Mouse (Mus musculus) olfactory bulb, adult 2 months (tissue): ENCODE data around the gene Ino80d. TPM values are rescaled to one million over a fixed set of nuclear protein-coding genes. Genes with fewer than 3 reads are reported as not detected.
"Not testable (repeated sequence)": the region's sequence is repeated elsewhere in the genome, so short reads cannot be mapped to it uniquely, and the experiment has no call there.

Experiments used
- H3K27ac ChIP-seq: fragments of 200-500 bp; 2 replicates; pipeline ENCODE4 v1.5.1; 2012; ENCODE audit warnings: low read depth, low read length; ENCODE audit not compliant: insufficient read depth
- H3K4me1 ChIP-seq: fragments of 200-500 bp; 2 replicates; pipeline ENCODE4 v1.6.1; 2012; ENCODE audit warnings: low read length; ENCODE audit not compliant: control insufficient read depth, insufficient read depth
- H3K4me3 ChIP-seq: fragments of 200-500 bp; 2 replicates; pipeline ENCODE4 v1.5.1; 2012; ENCODE audit warnings: mild to moderate bottlenecking, low read depth, low read length, moderate library complexity; ENCODE audit not compliant: insufficient read depth
- CTCF ChIP-seq: fragments of 200-500 bp; IDR thresholded peaks from 2 replicates; pipeline ENCODE4 v1.5.1; 2012; ENCODE audit warnings: low read depth, mild to moderate bottlenecking, low read length, moderate library complexity; ENCODE audit not compliant: insufficient read depth
- POLR2A ChIP-seq: fragments of 200-500 bp; IDR thresholded peaks from 2 replicates; pipeline ENCODE4 v1.6.1; 2012; ENCODE audit warnings: mild to moderate bottlenecking, low read depth, low read length, moderate library complexity; ENCODE audit not compliant: insufficient read depth
- WGBS: fragments of 180-500 bp; shearing (Covaris S2); methylation state at CpG from one replicate; pipeline ENCODE4 v1.1.7; 2018; 5-methylcytosine and 5-hydroxymethylcytosine counted together
- polyA plus RNA-seq: library from polyadenylated mRNA; stranded (reverse); fragments of >200 nt; gene quantifications from 2 replicates; pipeline ENCODE4 v1.2.4, GENCODE M21; 2012; ENCODE audit warnings: low replicate concordance; ENCODE audit not compliant: missing spikeins, insufficient read depth, insufficient read length

Gene Ino80d
- not detected in 2 replicates for polyA plus RNA-seq

DNA sequence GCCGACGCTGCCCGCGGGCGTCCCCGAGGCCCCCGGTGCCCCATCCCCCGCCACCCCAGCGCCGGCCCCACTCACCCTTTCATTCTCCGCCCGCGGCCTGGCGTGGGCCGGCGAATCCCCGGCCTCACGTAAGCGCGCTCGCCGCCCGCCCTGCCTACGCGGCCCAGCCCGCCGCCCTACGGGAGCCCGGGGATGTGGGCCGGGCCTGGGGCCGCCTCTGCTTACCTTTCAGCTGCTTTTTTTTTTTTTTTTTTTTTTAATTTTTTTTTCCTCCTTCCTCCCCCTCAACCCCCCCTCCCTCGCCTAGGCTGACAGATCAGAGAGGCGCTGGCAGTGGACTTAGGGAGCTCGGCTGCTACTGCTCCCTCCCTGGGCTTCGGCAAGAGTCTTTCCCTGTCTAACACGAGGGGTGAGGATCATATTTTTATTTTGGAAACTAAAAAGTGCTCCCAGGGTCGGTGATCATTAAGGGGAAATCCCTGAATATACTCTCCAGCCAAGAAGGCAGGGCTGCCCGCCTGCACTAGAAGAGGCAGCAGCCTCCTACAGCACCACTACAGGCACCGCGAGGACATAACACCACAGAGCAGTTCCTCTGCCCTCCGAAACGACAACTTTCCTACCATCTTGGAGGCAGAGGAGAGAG lies at the start of gene Ino80d:
Gene Ino80d, minus strand, starts transcription at position 532 of the 646 bp plus-strand sequence.
- Histone ChIP-seq H3K27ac (peak within 1 kb of the TSS; percentile 98), H3K4me1 (peaks cover 11% of the 10 kb centered on the region), H3K4me3 (peak within 1 kb of the TSS; percentile 75)
- under 1% methylated on average over 42 of the region's 42 CpGs for WGBS
- peak; percentile 21; the same call in 1 of the 2 replicates for TF ChIP-seq POLR2A
- peak; percentile 18; the same call in 1 of the 2 replicates for TF ChIP-seq CTCF

GRCm38 (mm10) chr1:63140231-63140630 lies 25.8 kb upstream of the Ino80d start:
- Histone ChIP-seq H3K27ac (no peak overlapping the region), H3K4me1 (no peaks in the 10 kb centered on the region), H3K4me3 (no peak overlapping the region)
- no peak for TF ChIP-seq POLR2A
- no peak for TF ChIP-seq CTCF
- 96% methylated on average over 13 of the region's 13 CpGs for WGBS

GRCm38 (mm10) chr1:63138586-63138985 lies 24.1 kb upstream of the Ino80d start:
- not testable (repeated sequence) for H3K4me1 ChIP-seq, H3K4me3 ChIP-seq, H3K27ac ChIP-seq
- WGBS: 97% methylated on average over 1 of the region's 1 CpGs

- Histone ChIP-seq H3K27ac (no peak overlapping the region), H3K4me3 (no peak overlapping the region), H3K4me1 (no peaks in the 10 kb centered on the region)
- TF ChIP-seq POLR2A (no peak), CTCF (no peak)
- 71% methylated on average over 2 of the region's 2 CpGs for WGBS
These were observed 23.5 kb upstream of the Ino80d start for GRCm38 (mm10) chr1:63137971-63138370.

- 86% methylated on average over 3 of the region's 3 CpGs for WGBS
- TF ChIP-seq CTCF (no peak), POLR2A (no peak)
These were observed 20.1 kb upstream of the Ino80d start for GRCm38 (mm10) chr1:63134530-63134929.

GRCm38 (mm10) chr1:63131766-63132165 lies 17.3 kb upstream of the Ino80d start:
- Histone ChIP-seq H3K4me3 (no peak overlapping the region), H3K27ac (no peak overlapping the region), H3K4me1 (no peaks in the 10 kb centered on the region; the same call in 1 of the 2 replicates)
- WGBS: 92% methylated on average over 11 of the region's 11 CpGs
- no peak for TF ChIP-seq POLR2A
- TF ChIP-seq CTCF: no peak

More at GRCm38 (mm10) chr1:63134530-63134929, 20.1 kb upstream of the Ino80d start:
- H3K27ac ChIP-seq: no peak overlapping the region
- no peak overlapping the region for H3K4me3 ChIP-seq
- no peaks in the 10 kb centered on the region; the same call in 1 of the 2 replicates for H3K4me1 ChIP-seq

GRCm38 (mm10) chr1:63130883-63131282 lies 16.4 kb upstream of the Ino80d start:
- TF ChIP-seq CTCF (no peak), POLR2A (no peak)
- WGBS: 92% methylated on average over 2 of the region's 2 CpGs
- Histone ChIP-seq H3K27ac (no peak overlapping the region), H3K4me3 (no peak overlapping the region), H3K4me1 (no peaks in the 10 kb centered on the region; the same call in 1 of the 2 replicates)

GRCm38 (mm10) chr1:63129857-63130690 lies 15.6 kb upstream of the Ino80d start:
- no peak overlapping the region for H3K4me3 ChIP-seq
- no peak for TF ChIP-seq CTCF
- TF ChIP-seq POLR2A: no peak

GRCm38 (mm10) chr1:63129273-63129672 lies 14.8 kb upstream of the Ino80d start:
- 30% methylated on average over 3 of the region's 3 CpGs for WGBS
- Histone ChIP-seq H3K27ac (no peak overlapping the region), H3K4me3 (no peak overlapping the region), H3K4me1 (no peaks in the 10 kb centered on the region; the same call in 1 of the 2 replicates)
- TF ChIP-seq POLR2A: no peak
- TF ChIP-seq CTCF: no peak

More at GRCm38 (mm10) chr1:63129857-63130690, 15.6 kb upstream of the Ino80d start:
- no peaks in the 10 kb centered on the region; the same call in 1 of the 2 replicates for H3K4me1 ChIP-seq
- no peak overlapping the region for H3K27ac ChIP-seq
- 23% methylated on average over 18 of the region's 18 CpGs for WGBS

- 95% methylated on average over 3 of the region's 3 CpGs for WGBS
- Histone ChIP-seq H3K27ac (no peak overlapping the region), H3K4me3 (no peak overlapping the region), H3K4me1 (no peaks in the 10 kb centered on the region; the same call in 1 of the 2 replicates)
- TF ChIP-seq CTCF: no peak
- TF ChIP-seq POLR2A: no peak
These were observed 11.7 kb upstream of the Ino80d start for GRCm38 (mm10) chr1:63126206-63126605.
